Mouse (Mus musculus) forebrain, postnatal 0 days (tissue): ENCODE measurements around the gene Fate1. TPM values are rescaled to one million over a fixed set of nuclear protein-coding genes. Genes with fewer than 3 reads are reported as not detected.

Source experiments
- ATAC-seq: fragments of 200-750 bp; cut with Nextera tagmentation; 2 replicates; pipeline ENCODE4 v1.8.0; 2017; ENCODE audit warnings: mild to moderate bottlenecking, moderate library complexity
- DNase-seq: peaks from one replicate; pipeline ENCODE4 v3.0.0-alpha.2; 2015
- H3K27ac ChIP-seq: fragments of 300-500 bp; sonication (generic); 2 replicates; pipeline ENCODE4 v1.5.1; 2014; ENCODE audit warnings: low read depth, mild to moderate bottlenecking, antibody characterized with exemption, low read length, moderate library complexity, mixed read lengths
- H3K27me3 ChIP-seq: fragments of 300-500 bp; sonication (generic); 2 replicates; pipeline ENCODE4 v1.6.1; 2014; ENCODE audit warnings: mild to moderate bottlenecking, low read length, mixed read lengths; ENCODE audit not compliant: insufficient read depth
- H3K36me3 ChIP-seq: fragments of 300-500 bp; sonication (generic); 2 replicates; pipeline ENCODE4 v1.6.1; 2014; ENCODE audit warnings: mild to moderate bottlenecking, moderate library complexity; ENCODE audit not compliant: insufficient read depth
- H3K4me1 ChIP-seq: fragments of 300-500 bp; sonication (generic); 2 replicates; pipeline ENCODE4 v1.6.1; 2014; ENCODE audit warnings: antibody characterized with exemption; ENCODE audit not compliant: insufficient read depth
- H3K4me2 ChIP-seq: fragments of 300-500 bp; sonication (generic); 2 replicates; pipeline ENCODE4 v1.6.1; 2014; ENCODE audit warnings: low read depth, mild to moderate bottlenecking, moderate library complexity
- H3K4me3 ChIP-seq: fragments of 300-500 bp; sonication (generic); 2 replicates; pipeline ENCODE4 v1.5.1; 2014; ENCODE audit warnings: low read depth, low read length, mixed read lengths
- H3K9ac ChIP-seq: fragments of 300-500 bp; sonication (generic); 2 replicates; pipeline ENCODE4 v1.6.1; 2014; ENCODE audit warnings: mild to moderate bottlenecking
- H3K9me3 ChIP-seq: fragments of 300-500 bp; sonication (generic); 2 replicates; pipeline ENCODE4 v1.6.1; 2016; ENCODE audit warnings: low read length
- CTCF ChIP-seq: sonication (generic); IDR thresholded peaks from 2 replicates; pipeline ENCODE4 v1.5.1; 2016; ENCODE audit warnings: antibody characterized with exemption, control low read depth, low read depth
- WGBS: fragments of 180-500 bp; shearing (Covaris S2); extraction: QIAGEN DNeasy Blood & Tissue Kit; methylation state at CpG from one replicate; pipeline ENCODE4 v1.1.7; 2014; 5-methylcytosine and 5-hydroxymethylcytosine counted together
- polyA plus RNA-seq: library from polyadenylated mRNA; unstranded; fragments of >200 nt; fragmentation: Nextera tagmentation; extraction: Ambion mirVana; gene quantifications from 2 replicates; pipeline ENCODE4 v1.2.1, GENCODE M21; 2015
- total RNA-seq: library from RNA; depleted of rRNA; stranded (reverse); fragments of >200 nt; gene quantifications from 2 replicates; pipeline ENCODE4 v1.2.3, GENCODE M21; 2014; rRNA removed

The Fate1 gene
- total and polyA plus RNA-seq, 2 experiments from 2014 or later: 0.81 TPM; not detected in 1

DNA sequence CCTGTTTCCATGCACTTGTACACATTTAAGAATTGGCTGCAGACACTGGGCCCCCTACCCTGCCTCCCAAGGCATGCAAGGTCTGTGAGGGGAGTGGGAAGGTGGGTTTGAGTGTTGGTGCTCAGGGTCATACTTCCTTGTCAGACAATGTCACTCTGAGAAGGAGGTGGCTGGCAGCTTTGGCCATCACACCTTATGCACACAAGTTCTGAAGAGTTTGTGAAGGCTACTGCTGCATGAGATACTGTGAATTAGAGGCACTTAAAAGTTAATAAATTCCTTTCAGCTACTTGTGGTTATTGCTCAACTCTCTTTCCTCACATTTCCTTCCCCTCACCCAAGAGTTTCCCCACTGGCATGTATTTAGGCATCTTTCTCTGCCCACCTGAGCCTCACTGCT, 37.1 kb downstream of the Fate1 start:
- Histone ChIP-seq H3K4me1 (no peaks in the 10 kb centered on the region), H3K4me2 (no peak overlapping the region), H3K27ac (no peak overlapping the region), H3K4me3 (no peak overlapping the region), H3K36me3 (no peaks in the 10 kb centered on the region), H3K9me3 (no peaks in the 10 kb centered on the region), H3K27me3 (no peaks in the 10 kb centered on the region), H3K9ac (no peak overlapping the region)
- DNase-seq (no peak), ATAC-seq (no peak)
- TF ChIP-seq CTCF: no peak

DNA sequence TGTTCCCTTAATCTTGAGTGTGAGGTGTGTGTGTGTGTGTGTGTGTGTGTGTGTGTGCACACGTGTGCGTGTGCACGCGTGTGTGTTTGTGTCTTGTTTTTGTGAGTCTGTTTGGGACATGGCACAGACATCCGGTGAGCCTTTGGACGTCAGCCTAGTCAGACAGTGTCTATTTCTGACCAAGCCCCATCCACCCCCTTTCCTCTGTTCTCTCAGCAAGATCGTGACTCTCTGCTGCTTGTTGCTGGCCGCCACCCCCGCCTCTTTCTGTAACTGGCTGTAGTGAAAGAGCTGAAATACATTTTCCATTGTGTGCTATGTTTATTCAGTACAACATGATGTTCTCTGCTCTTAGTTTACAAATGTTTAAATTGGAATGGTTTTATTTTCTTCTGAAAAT, 39.5 kb downstream of the Fate1 start:
- H3K27me3 ChIP-seq: no peaks in the 10 kb centered on the region
- WGBS: 65% methylated on average over 9 of the region's 9 CpGs
- H3K27ac ChIP-seq: no peak overlapping the region
- no peaks in the 10 kb centered on the region for H3K9me3 ChIP-seq
- H3K4me2 ChIP-seq: no peak overlapping the region
- H3K4me1 ChIP-seq: no peaks in the 10 kb centered on the region
- no peak overlapping the region for H3K9ac ChIP-seq
- no peak overlapping the region for H3K4me3 ChIP-seq
- DNase-seq (peak; percentile 3), ATAC-seq (peak; percentile 80)
- TF ChIP-seq CTCF: no peak
- no peaks in the 10 kb centered on the region for H3K36me3 ChIP-seq

DNA sequence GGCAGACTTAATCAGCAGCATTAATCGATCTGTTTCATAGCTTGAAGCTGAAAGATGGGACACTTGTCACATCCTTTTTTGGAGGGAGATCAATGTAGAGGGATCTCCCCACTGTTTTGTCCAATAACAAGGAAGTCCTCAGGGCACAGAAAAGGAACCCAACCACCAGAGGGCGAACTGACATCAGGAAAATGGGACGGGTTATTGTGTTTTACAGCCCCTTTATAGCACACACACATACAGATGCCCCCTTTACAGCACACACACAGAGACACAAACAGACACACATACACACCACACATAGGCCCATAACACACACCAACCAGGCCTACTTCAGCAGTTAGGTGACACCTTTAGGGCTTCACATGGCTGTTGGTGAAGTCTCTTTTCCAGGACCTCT, 40.0 kb downstream of the Fate1 start:
- TF ChIP-seq CTCF: peak; percentile 54
- no peak overlapping the region for H3K4me3 ChIP-seq
- no peaks in the 10 kb centered on the region for H3K4me1 ChIP-seq
- no peak overlapping the region for H3K9ac ChIP-seq
- no peaks in the 10 kb centered on the region for H3K9me3 ChIP-seq
- H3K27ac ChIP-seq: no peak overlapping the region
- no peaks in the 10 kb centered on the region for H3K36me3 ChIP-seq
- H3K4me2 ChIP-seq: no peak overlapping the region
- ATAC-seq (no peak), DNase-seq (peak; percentile 26)
- no peaks in the 10 kb centered on the region for H3K27me3 ChIP-seq
- 31% methylated on average over 3 of the region's 3 CpGs for WGBS

DNA sequence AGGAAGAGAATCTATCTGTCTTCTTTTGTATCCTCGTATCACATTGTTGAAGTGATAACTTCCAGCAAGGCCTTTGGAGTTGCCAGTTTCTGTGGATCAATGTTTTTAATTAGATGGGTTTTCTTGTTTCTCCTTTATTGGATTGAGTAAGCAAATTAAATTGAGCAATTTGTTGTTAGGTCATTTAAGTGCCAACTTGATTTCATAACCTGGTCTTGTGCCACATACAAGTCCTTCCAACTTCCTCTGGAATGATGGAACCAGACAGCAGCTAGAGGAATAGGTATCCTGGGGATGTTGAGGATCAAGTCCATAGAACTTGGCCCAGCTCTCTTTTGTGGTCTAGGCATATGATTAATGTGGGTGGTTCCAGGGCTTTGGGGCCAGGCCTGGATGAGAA, 49.5 kb downstream of the Fate1 start:
- Histone ChIP-seq H3K27me3 (no peaks in the 10 kb centered on the region), H3K4me2 (no peak overlapping the region), H3K27ac (no peak overlapping the region), H3K4me1 (no peaks in the 10 kb centered on the region), H3K36me3 (no peaks in the 10 kb centered on the region), H3K4me3 (no peak overlapping the region), H3K9ac (no peak overlapping the region), H3K9me3 (no peaks in the 10 kb centered on the region)
- DNase-seq: no peak
- TF ChIP-seq CTCF: no peak
- 77% methylated on average over 1 of the region's 1 CpGs for WGBS
- no peak for ATAC-seq

DNA sequence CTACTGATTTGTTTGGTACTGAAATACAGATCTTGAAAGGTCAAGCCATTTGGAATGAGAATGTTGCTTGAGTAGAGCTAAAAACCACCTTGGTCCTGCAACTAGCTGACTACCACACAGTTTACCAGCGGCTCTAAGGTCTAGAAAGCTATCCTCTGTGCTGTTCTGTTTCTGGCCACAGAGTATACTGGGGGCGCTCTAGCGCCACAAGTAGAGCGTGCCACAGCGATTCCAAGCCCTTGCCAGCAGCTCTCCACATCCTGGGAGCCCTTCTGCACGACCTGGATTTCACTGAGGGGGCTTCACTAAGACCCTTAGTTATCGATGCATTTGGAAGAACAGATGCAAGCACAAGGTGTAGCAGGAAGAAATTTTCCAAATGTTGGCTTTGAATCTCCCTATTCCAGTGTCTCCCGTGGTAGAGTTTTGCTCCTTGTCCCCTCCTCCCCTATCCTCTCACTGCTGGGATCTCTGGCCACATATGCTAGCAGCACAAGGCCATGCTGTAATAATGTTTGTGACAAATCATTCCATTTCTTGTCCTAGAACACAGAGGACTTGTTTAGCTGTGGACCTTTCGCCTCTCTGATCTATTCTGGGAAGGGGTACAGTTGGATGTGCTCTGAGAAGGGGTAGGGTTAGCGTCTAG, 50.1 kb downstream of the Fate1 start:
- no peaks in the 10 kb centered on the region for H3K36me3 ChIP-seq
- no peaks in the 10 kb centered on the region for H3K27me3 ChIP-seq
- WGBS: 44% methylated on average over 10 of the region's 10 CpGs
- H3K4me2 ChIP-seq: no peak overlapping the region
- H3K27ac ChIP-seq: no peak overlapping the region
- H3K4me3 ChIP-seq: no peak overlapping the region
- peak; percentile 55 for DNase-seq
- H3K9ac ChIP-seq: no peak overlapping the region
- peak; percentile 61 for TF ChIP-seq CTCF
- peak; percentile 74 for ATAC-seq
- no peaks in the 10 kb centered on the region for H3K9me3 ChIP-seq
- no peaks in the 10 kb centered on the region for H3K4me1 ChIP-seq

DNA sequence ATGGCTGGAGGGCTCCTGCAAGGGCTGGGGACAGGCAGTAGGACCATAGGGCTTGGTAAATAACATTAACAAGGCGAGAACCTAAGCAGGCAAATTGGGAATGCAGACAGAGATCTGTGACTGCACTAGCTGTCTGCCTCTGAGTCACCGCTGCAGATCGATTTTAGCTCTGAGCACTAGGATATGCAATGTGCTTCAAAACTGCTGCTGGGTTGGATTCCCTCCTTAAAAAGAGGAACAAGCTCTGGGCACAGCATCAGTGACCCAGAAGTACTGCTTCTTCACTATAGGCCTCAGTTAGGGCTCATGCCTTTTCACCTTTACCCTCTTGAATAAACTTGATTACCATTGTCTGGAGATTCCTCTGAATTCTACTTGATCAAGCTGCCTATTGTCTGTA, 50.8 kb downstream of the Fate1 start:
- Histone ChIP-seq H3K27ac (no peak overlapping the region), H3K27me3 (no peaks in the 10 kb centered on the region), H3K4me3 (no peak overlapping the region), H3K9me3 (no peaks in the 10 kb centered on the region), H3K4me2 (no peak overlapping the region), H3K9ac (no peak overlapping the region), H3K4me1 (no peaks in the 10 kb centered on the region), H3K36me3 (no peaks in the 10 kb centered on the region)
- TF ChIP-seq CTCF: no peak
- no peak for DNase-seq
- no peak for ATAC-seq
- 76% methylated on average over 3 of the region's 3 CpGs for WGBS

Other genes starting within 250 kb of the Fate1 start
- 18.3 and 22.8 TPM in 2 replicates for gene Vma21, start 157.1 kb upstream of the Fate1 start, total RNA-seq
- gene Vma21, start 157.1 kb upstream of the Fate1 start, polyA plus RNA-seq: 57.4 and 70.3 TPM in 2 replicates
- gene Gm1141, start 52.0 kb upstream of the Fate1 start, total RNA-seq: 0.57 and 1.8 TPM in 2 replicates
- 0.15 and 0.19 TPM in 2 replicates for gene Gm1141, start 52.0 kb upstream of the Fate1 start, polyA plus RNA-seq
- 16.8 and 16.9 TPM in 2 replicates for gene Prrg3, start 10.4 kb upstream of the Fate1 start, total RNA-seq
- gene Prrg3, start 10.4 kb upstream of the Fate1 start, polyA plus RNA-seq: 3.6 and 7.5 TPM in 2 replicates
- gene Cnga2, start 18.9 kb downstream of the Fate1 start, total RNA-seq: 0.23 and 0.24 TPM in 2 replicates
- gene Cnga2, start 18.9 kb downstream of the Fate1 start, polyA plus RNA-seq: 0.06 TPM in 2 replicates
- gene Magea4, start 249.0 kb downstream of the Fate1 start, total RNA-seq: not detected in 2 replicates
- gene Magea4, start 249.0 kb downstream of the Fate1 start, polyA plus RNA-seq: not detected in 2 replicates